In genomic region chr6:134208180-134208952, GRCm38 (mm10) we compare ENCODE assay signal across 8 mouse cellular contexts.
DNase-seq lines count a peak whose midpoint lies in the region; ATAC-seq and TF ChIP-seq lines count a peak whose summit lies in the region.

No protein-coding gene starts in this region.

- no peak overlapping the region for H3K9ac ChIP-seq in lung, embryonic 14.5 days
- peak overlapping the region; percentile 35; the same call in 1 of the 2 replicates for H3K9ac ChIP-seq in hindbrain, embryonic 13.5 days

- ATAC-seq in lung, embryonic 14.5 days (ENCODE audit: insufficient read depth): peak; percentile 33
- ATAC-seq in hindbrain, embryonic 13.5 days (ENCODE audit: low FRiP score): peak; percentile 47

- H3K4me3 ChIP-seq in lung, embryonic 14.5 days (ENCODE audit: low read depth, low read length): no peak overlapping the region
- no peak overlapping the region for H3K4me3 ChIP-seq in forebrain, embryonic 10.5 days
- no peak overlapping the region for H3K4me3 ChIP-seq in hindbrain, embryonic 13.5 days

- TF ChIP-seq CTCF in lung, embryonic 14.5 days (IDR thresholded peaks at IDR 0.05; ENCODE audit: low read depth): no peak

- peaks cover 14% of the 10 kb centered on the region for H3K4me1 ChIP-seq in lung, embryonic 14.5 days (ENCODE audit: insufficient read depth)
- H3K4me1 ChIP-seq in forebrain, embryonic 10.5 days: peaks cover 31% of the 10 kb centered on the region
- H3K4me1 ChIP-seq in hindbrain, embryonic 13.5 days (replicated peaks): peaks cover 47% of the 10 kb centered on the region

- H3K4me2 ChIP-seq in lung, embryonic 14.5 days: peak overlapping the region; percentile 46
- peak overlapping the region; percentile 36 for H3K4me2 ChIP-seq in hindbrain, embryonic 13.5 days

- H3K36me3 ChIP-seq in lung, embryonic 14.5 days (ENCODE audit: insufficient read depth): 0 out of 2 replicates have a peak, but pooled peaks cover under 1% of the 10 kb centered on the region
- no peaks in the 10 kb centered on the region for H3K36me3 ChIP-seq in forebrain, embryonic 10.5 days (replicated peaks)
- no peaks in the 10 kb centered on the region for H3K36me3 ChIP-seq in hindbrain, embryonic 13.5 days

- DNase-seq in lung, embryonic 14.5 days: peak; percentile 42
- no peak for DNase-seq in lung, postnatal 10 days
- no peak for DNase-seq in forebrain, embryonic 10.5 days (ENCODE audit: extremely low spot score, low spot score)
- peak; percentile 90 for DNase-seq in retina, postnatal 1 day
- no peak for DNase-seq in left cerebral cortex, postnatal 36 days (ENCODE audit: low spot score in 2 of 2)
- no peak for DNase-seq in thymus, postnatal 36 days
- no peak for DNase-seq in embryo, embryonic 11 days

- 53% methylated on average over 14 of the region's 14 CpGs for WGBS in lung, embryonic 14.5 days
- WGBS in forebrain, embryonic 10.5 days: 72% methylated on average over 14 of the region's 14 CpGs
- WGBS in hindbrain, embryonic 13.5 days: 54% methylated on average over 14 of the region's 14 CpGs

- intact Hi-C loops in left cerebral cortex, postnatal 36 days (cut with DNase I): no loop called here

- no peaks in the 10 kb centered on the region for H3K27me3 ChIP-seq in lung, embryonic 14.5 days (ENCODE audit: insufficient read depth, low read length)
- no peaks in the 10 kb centered on the region for H3K27me3 ChIP-seq in forebrain, embryonic 10.5 days (ENCODE audit: poor library complexity, severe bottlenecking)
- H3K27me3 ChIP-seq in hindbrain, embryonic 13.5 days: no peaks in the 10 kb centered on the region

- no peaks in the 10 kb centered on the region for H3K9me3 ChIP-seq in lung, embryonic 14.5 days (ENCODE audit: low read depth, low read length)
- H3K9me3 ChIP-seq in forebrain, embryonic 10.5 days: no peaks in the 10 kb centered on the region
- H3K9me3 ChIP-seq in hindbrain, embryonic 13.5 days: no peaks in the 10 kb centered on the region

- peak overlapping the region; percentile 50 for H3K27ac ChIP-seq in lung, embryonic 14.5 days (ENCODE audit: low read depth)
- H3K27ac ChIP-seq in forebrain, embryonic 10.5 days: peak overlapping the region; percentile 45; the same call in 1 of the 2 replicates
- H3K27ac ChIP-seq in hindbrain, embryonic 13.5 days: peak overlapping the region; percentile 86

Comparison
In these comparisons a context has a peak if more than half of its experiments do, and no peak if none do; other contexts are left out.
1. DNase-seq: peak in lung, embryonic 14.5 days (single experiment) and retina, postnatal 1 day (single experiment); none in lung, postnatal 10 days (single experiment), forebrain, embryonic 10.5 days (single experiment), left cerebral cortex, postnatal 36 days (0 of 2), thymus, postnatal 36 days (0 of 2) and embryo, embryonic 11 days (single experiment).
2. Peak in every context shown above with its lines, with median percentiles within 50 percentile points of each other: H3K27ac ChIP-seq.